Mouse (Mus musculus) liver, embryonic 14.5 days (tissue): Measurements from ENCODE around the gene Erh. TPM values are rescaled to one million over a fixed set of nuclear protein-coding genes. Genes with fewer than 3 reads are reported as not detected.
A peak's percentile ranks its signal among the peaks of the same experiment; 100 is the strongest.

Source experiments
- ATAC-seq: fragments of 200-750 bp; cut with Nextera tagmentation; 2 replicates; pipeline ENCODE4 v1.8.0; 2017; ENCODE audit warnings: moderate number of reproducible peaks, mild to moderate bottlenecking, moderate library complexity; ENCODE audit not compliant: insufficient read depth
- DNase-seq, 3 experiments: peaks; one replicate each; pipeline ENCODE4 v3.0.0-alpha.2; 2012 to 2013; ENCODE audit warnings: low read depth in 3 of 3, low spot score in 3 of 3
- H3K27ac ChIP-seq: fragments of 300-500 bp; sonication (generic); 2 replicates; pipeline ENCODE4 v1.5.1; 2014; ENCODE audit warnings: moderate library complexity, mild to moderate bottlenecking, control low read depth, inconsistent platforms
- H3K27me3 ChIP-seq: fragments of 300-500 bp; sonication (generic); 2 replicates; pipeline ENCODE4 v1.6.1; 2014; ENCODE audit warnings: mild to moderate bottlenecking, low read length, moderate library complexity; ENCODE audit not compliant: control insufficient read depth, insufficient read depth
- H3K36me3 ChIP-seq: fragments of 300-500 bp; sonication (generic); replicated peaks from 2 replicates; pipeline ENCODE4 v1.6.1; 2014; ENCODE audit warnings: low read depth; ENCODE audit not compliant: control insufficient read depth, insufficient read depth
- H3K4me1 ChIP-seq, 2 experiments: fragments of 200-500 bp in 1 of 2; fragments of 300-500 bp in 1 of 2; sonication (generic) in 1 of 2; replicated peaks; 2 replicates each; pipeline ENCODE4 v1.6.1; 2012 to 2014; ENCODE audit warnings: antibody characterized with exemption in 1 of 2, inconsistent platforms in 1 of 2, low read length in 1 of 2; ENCODE audit not compliant: control insufficient read depth in 2 of 2, insufficient read depth in 2 of 2
- H3K4me2 ChIP-seq: fragments of 300-500 bp; sonication (generic); 2 replicates; pipeline ENCODE4 v1.6.1; 2014; ENCODE audit warnings: low read depth, mild to moderate bottlenecking, control low read depth, moderate library complexity
- H3K4me3 ChIP-seq, 2 experiments: fragments of 200-500 bp in 1 of 2; fragments of 300-500 bp in 1 of 2; sonication (generic) in 1 of 2; 2 replicates each; pipeline ENCODE4 v1.5.1; 2012 to 2014; ENCODE audit warnings: low read depth in 2 of 2, low read length in 2 of 2, mild to moderate bottlenecking in 2 of 2, control low read depth in 1 of 2, inconsistent platforms in 1 of 2, moderate library complexity in 1 of 2; ENCODE audit not compliant: insufficient read depth in 1 of 2
- H3K9ac ChIP-seq: fragments of 300-500 bp; sonication (generic); replicated peaks from 2 replicates; pipeline ENCODE4 v1.6.1; 2014; ENCODE audit warnings: mild to moderate bottlenecking, control low read depth, moderate library complexity
- H3K9me3 ChIP-seq: fragments of 300-500 bp; sonication (generic); 2 replicates; pipeline ENCODE4 v1.6.1; 2016; ENCODE audit warnings: low read length, mixed read lengths; ENCODE audit not compliant: control insufficient read depth
- CTCF ChIP-seq: IDR thresholded peaks from 2 replicates; pipeline ENCODE4 v1.5.1; 2016; ENCODE audit warnings: antibody characterized with exemption, low read depth, control low read depth
- EP300 ChIP-seq: IDR thresholded peaks from 2 replicates; pipeline ENCODE4 v1.6.1; 2016; ENCODE audit warnings: antibody characterized with exemption, low read depth
- WGBS: fragments of 180-500 bp; shearing (Covaris S2); extraction: QIAGEN DNeasy Blood & Tissue Kit; methylation state at CpG from one replicate; pipeline ENCODE4 v1.1.7; 2014; ENCODE audit not compliant: insufficient replicate concordance; 5-methylcytosine and 5-hydroxymethylcytosine counted together
- polyA plus RNA-seq, 2 experiments: library from polyadenylated mRNA; depleted of rRNA in 1 of 2; stranded (reverse) in 1 of 2; unstranded in 1 of 2; fragments of >200 nt; fragmentation: Nextera tagmentation in 1 of 2; extraction: Ambion mirVana in 1 of 2; gene quantifications; 2 replicates each; pipeline versions ENCODE4 v1.2.1 to v1.2.3; 2012 to 2014

The Erh gene
- 88.4 and 144 TPM in 2 replicates for polyA plus RNA-seq (2012; rRNA removed)
- 123 and 140 TPM in 2 replicates for polyA plus RNA-seq (2014; fragmentation: Nextera tagmentation; extraction: Ambion mirVana)

DNA sequence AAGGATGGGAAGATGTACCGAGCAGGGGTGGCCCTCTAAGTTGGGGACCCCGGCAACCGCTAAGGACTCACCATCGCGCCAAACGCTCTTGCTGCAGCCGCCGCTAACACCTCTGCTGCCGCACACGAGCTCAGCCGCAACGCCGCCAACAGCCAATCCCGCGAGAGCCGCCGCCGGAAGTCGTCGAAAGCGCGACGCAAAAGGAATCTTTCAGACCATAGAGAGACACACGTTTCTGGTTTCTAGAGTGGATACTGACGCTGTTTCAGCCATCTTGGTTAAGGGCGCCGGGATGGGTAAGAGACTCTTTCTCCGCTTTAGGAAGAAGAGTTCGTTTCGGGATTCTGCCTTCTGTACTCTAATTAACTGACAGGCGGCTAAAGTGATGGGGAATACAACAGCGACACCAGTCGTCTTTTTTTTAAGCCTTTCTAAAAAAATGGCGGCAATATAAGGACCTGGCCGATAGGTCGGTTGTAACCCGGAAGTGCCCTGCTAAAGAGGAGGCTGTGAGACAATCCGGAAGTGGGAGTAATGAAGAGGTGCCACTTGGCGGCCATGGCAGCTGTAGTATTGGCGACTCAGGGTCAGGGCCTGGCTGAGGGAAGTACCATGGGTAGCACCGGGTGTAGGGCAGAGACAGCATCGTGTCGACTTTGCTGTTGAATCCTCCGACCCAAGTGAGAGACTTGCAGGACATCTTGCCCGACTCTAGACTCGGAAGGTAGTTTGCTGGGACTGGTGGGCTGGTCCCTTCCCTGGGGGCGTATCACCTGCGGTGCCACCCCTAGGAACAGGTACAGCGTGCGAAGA is at the start of gene Erh, which contains the start of gene Slc39a9:
Gene Erh (minus strand): TSS at position 649 of the 813 bp plus-strand sequence.
Gene Slc39a9 (plus strand): TSS at position 191 of the 813 bp plus-strand sequence.
- H3K36me3 ChIP-seq: peaks cover 27% of the 10 kb centered on the region
- peak; percentile 89 to 93 (median 91) for DNase-seq
- peak within 1 kb of the TSS; percentile 92 to 100 for H3K4me3 ChIP-seq
- H3K4me1 ChIP-seq: peaks cover 20 to 30% of the 10 kb centered on the region in 2 experiments
- peak; percentile 95 for ATAC-seq
- H3K4me2 ChIP-seq: peak within 1 kb of the TSS; percentile 96
- peak within 1 kb of the TSS; percentile 98 for H3K9ac ChIP-seq
- H3K27ac ChIP-seq: peak within 1 kb of the TSS; percentile 58
- H3K27me3 ChIP-seq: no peaks in the 10 kb centered on the region
- under 1% methylated on average over 50 of the region's 50 CpGs for WGBS
- no peaks in the 10 kb centered on the region for H3K9me3 ChIP-seq
- TF ChIP-seq CTCF (peak; percentile 23; the same call in 1 of the 2 replicates), EP300 (peak; percentile 69)

DNA sequence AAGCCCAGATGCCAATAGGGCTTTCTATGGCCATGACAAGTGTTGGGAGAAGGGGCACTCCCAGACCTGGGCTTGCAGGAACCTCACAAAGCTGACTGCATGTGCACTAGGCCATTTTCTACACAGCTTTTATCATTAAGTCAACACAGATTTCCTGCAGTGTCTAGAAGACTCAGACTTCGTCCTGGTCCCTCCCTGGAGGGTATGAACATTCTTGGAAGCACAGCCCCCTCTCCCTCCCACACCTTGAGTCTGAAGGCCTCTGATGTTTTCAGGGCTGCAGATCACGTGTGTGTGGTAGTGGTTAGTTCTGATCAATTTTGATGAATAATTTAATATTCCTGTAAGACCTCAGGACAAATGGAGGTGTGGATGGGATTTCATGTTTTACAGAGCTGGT is 49.6 kb upstream of the Erh start:
- DNase-seq: no peak
- WGBS: 37% methylated on average over 2 of the region's 2 CpGs
- H3K9me3 ChIP-seq: no peaks in the 10 kb centered on the region

DNA sequence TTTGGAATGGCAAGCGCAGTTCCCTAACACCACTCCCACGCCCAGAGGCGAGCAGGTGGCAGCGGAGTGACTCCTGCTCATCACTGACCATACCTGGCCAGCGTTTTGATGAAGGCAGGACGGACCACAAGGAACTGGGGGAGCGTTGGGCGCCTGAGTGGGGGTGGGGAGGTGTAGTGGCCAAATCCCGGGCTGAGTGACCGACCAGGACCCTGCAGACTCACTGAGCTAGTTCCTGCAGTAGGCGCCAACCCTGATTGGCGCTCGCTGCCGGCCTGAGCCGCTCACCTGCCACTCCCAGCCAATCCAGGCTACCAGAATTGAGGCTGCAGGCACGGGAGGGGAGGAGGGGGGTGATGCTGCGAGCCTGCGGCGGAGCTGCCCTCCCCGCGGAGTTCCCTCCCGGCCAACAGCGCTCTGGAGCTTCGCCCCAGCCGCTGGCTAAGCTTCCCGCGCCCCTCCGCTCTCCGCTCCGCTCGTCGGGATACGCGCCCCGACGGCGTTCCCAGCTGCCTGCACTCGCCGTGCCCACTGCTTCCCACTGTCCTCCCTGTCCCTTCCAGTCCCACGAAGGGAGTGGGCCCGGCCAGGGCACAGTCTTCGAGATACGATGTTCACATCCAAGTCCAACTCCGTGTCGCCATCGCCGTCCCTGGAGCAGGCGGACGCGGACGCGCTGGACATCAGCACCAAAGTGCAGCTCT is 48.3 kb upstream of the Erh start, which contains the start of gene Plekhd1:
Gene Plekhd1 (plus strand): TSS at position 323 of the 704 bp plus-strand sequence.
- H3K36me3 ChIP-seq: no peaks in the 10 kb centered on the region
- no peak for TF ChIP-seq EP300
- no peak for TF ChIP-seq CTCF
- 4% methylated on average over 50 of the region's 52 CpGs for WGBS
- no peak for DNase-seq
- H3K27ac ChIP-seq: no peak within 1 kb of the TSS
- peak within 1 kb of the TSS; percentile 53 for H3K4me2 ChIP-seq
- peaks cover 46% of the 10 kb centered on the region for H3K27me3 ChIP-seq
- H3K4me3 ChIP-seq: peak within 1 kb of the TSS in 1 of 2 experiments; percentile 26; a peak in 3 of 4 replicates
- H3K9ac ChIP-seq: no peak within 1 kb of the TSS
- H3K9me3 ChIP-seq: no peaks in the 10 kb centered on the region
- ATAC-seq: peak; percentile 55; the same call in 1 of the 2 replicates
- no peaks in the 10 kb centered on the region for H3K4me1 ChIP-seq

More for the DNA sequence above, 49.6 kb upstream of the Erh start:
- ATAC-seq: no peak
- H3K9ac ChIP-seq: no peak overlapping the region
- H3K36me3 ChIP-seq: no peaks in the 10 kb centered on the region
- H3K4me1 ChIP-seq: peaks cover 3 to 7% of the 10 kb centered on the region in 2 experiments
- H3K27ac ChIP-seq: no peak overlapping the region
- no peak for TF ChIP-seq EP300
- no peak for TF ChIP-seq CTCF
- no peak overlapping the region for H3K4me2 ChIP-seq
- H3K4me3 ChIP-seq: no peak overlapping the region
- H3K27me3 ChIP-seq: peaks cover 46% of the 10 kb centered on the region

DNA sequence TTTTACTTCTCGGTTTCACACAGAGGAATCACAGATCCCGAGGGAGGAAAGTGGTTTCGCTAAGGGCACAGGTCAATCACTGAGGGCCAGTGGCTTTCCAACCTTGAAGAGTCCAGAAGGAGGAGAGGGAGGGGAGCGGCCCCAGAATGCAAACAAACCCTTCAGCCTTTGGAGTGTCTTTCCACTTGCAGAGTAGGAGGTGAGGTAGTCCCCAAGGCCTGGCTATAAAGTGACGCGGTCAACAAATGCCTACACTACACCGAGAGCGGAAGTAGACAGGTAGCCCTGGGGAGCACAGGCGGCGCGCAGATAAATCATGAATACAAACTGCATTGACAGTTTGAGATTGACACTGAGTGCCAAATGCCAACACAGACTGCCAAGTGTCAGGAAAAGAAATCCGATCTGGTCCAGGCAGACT is 47.5 kb upstream of the Erh start:
- no peak for TF ChIP-seq CTCF
- no peak for TF ChIP-seq EP300
- H3K27me3 ChIP-seq: peaks cover 46% of the 10 kb centered on the region
- 15% methylated on average over 12 of the region's 12 CpGs for WGBS

More for the DNA sequence above, 47.5 kb upstream of the Erh start:
- Histone ChIP-seq H3K4me2 (no peak overlapping the region; the same call in 1 of the 2 replicates), H3K27ac (no peak overlapping the region), H3K4me1 (no peaks in the 10 kb centered on the region), H3K36me3 (no peaks in the 10 kb centered on the region), H3K4me3 (no peak overlapping the region), H3K9ac (no peak overlapping the region), H3K9me3 (no peaks in the 10 kb centered on the region)
- no peak for ATAC-seq
- DNase-seq: no peak
